Mouse (Mus musculus): ENCODE results near the gene Edn2.

Gene Edn2

GRCm38 (mm10) chr4:120204357-120204942 is 43.4 kb downstream of the Edn2 start:
- in situ Hi-C loops (cut with MboI, MseI), result no loop called here

DNA sequence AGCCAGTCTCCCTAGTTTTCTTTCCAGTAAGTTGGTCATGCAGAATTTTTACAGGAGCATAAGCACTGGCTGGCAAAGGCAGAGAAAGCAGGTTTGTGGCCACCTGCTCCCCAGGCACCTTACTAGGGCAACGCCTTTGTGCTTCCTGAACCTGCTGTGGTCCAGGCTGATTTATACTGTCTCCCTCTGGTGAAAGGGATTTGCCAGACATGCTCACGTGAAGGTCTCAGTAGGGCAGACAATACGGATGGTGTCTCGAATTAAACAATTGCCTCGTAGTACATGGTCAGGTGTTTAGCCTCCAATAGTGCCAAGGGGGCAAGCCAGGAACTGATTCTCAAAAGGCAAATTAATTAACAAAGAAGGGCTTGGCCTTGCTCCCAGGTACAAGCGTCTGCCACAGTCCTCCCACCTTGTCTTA is 45.5 kb downstream of the Edn2 start:
- in situ Hi-C loops (cut with MboI, MseI), result no loop called here

GRCm38 (mm10) chr4:120212080-120212479 is 51.1 kb downstream of the Edn2 start:
- in situ Hi-C loops (cut with MboI, MseI), result no loop called here

DNA sequence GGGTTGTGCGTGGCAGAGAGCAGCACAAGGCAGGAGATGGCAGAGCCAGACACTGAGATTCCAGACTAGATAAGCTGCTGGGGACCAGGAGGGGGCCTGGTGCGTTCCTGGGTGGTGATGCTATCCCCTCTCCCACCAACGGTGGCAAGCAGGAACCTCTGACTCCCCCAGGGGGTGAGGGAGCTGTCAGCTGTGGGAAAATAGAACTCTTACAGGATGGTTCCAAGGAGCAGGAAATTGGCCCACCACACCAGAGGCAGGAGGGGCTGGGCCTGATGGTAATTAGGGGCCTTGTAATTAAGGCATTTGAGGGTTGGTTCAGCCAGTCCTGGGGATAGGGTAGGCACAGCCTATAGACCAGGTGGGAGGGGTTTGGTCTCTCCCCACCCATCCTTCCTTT is 51.8 kb downstream of the Edn2 start:
- in situ Hi-C loops (cut with MboI, MseI), result no loop called here

GRCm38 (mm10) chr4:120215915-120216591 is 55.0 kb downstream of the Edn2 start:
- in situ Hi-C loops (cut with MboI, MseI), result no loop called here

DNA sequence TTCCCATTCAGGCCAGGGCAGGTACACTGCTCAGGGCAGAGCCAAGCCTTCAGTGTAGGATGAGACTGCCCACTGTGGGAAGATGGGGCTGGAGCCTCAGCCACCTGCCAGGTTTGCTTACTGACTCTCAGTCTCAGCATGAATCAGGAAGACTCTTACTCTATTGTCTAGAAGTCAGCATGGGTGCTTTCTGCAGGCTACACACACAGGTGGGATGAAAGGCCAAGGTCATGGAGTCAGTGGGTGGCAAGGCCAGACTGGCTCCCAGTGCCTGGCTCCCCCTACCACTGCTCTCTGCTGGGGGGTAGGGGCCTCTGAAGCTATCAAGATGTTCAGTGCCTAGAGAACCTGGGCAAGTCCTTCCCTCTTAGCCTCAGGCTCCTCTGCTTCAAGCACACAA is 55.9 kb downstream of the Edn2 start:
- in situ Hi-C loops (cut with MboI, MseI), result no loop called here
